Mouse (Mus musculus): ENCODE measurements around the gene Gm9733.
"Not testable (repeated sequence)": the region's sequence is repeated elsewhere in the genome, so short reads cannot be mapped to it uniquely, and the experiment has no call there.

The Gm9733 gene

GRCm38 (mm10) chr3:15332063-15332462 is at the start of gene Gm9733:
Gene Gm9733 (minus strand): TSS chr3:15332302.
- TF ChIP-seq NANOG (IDR thresholded peaks at IDR 0.05; ENCODE audit: borderline replicate concordance, low read length) (no peak), POU5F1 (IDR thresholded peaks at IDR 0.05; ENCODE audit: borderline replicate concordance, low read length) (no peak), CTCF (conservative IDR thresholded peaks at IDR 0.05; ENCODE audit: low read length) (no peak)
- Histone ChIP-seq H3K4me3 (replicated peaks; ENCODE audit: low read length) (no peak within 1 kb of the TSS), H3K27me3 (ENCODE audit: insufficient read depth, low read length) (no peaks in the 10 kb centered on the region), H3K4me1 (replicated peaks; ENCODE audit: low read depth, low read length) (no peaks in the 10 kb centered on the region), H3K36me3 (ENCODE audit: insufficient read depth, low read length) (no peaks in the 10 kb centered on the region), H3K9me3 (ENCODE audit: low read length) (peaks cover 28% of the 10 kb centered on the region)

- not testable (repeated sequence) for H3K4me1 ChIP-seq (replicated peaks; ENCODE audit: low read depth, low read length); H3K27me3 ChIP-seq (ENCODE audit: insufficient read depth, low read length); H3K4me3 ChIP-seq (replicated peaks; ENCODE audit: low read length); H3K36me3 ChIP-seq (ENCODE audit: insufficient read depth, low read length); H3K9me3 ChIP-seq (ENCODE audit: low read length)
Measured at GRCm38 (mm10) chr3:15355690-15356089, 23.6 kb upstream of the Gm9733 start.

GRCm38 (mm10) chr3:15350318-15350717 is 18.2 kb upstream of the Gm9733 start:
- not testable (repeated sequence) for H3K27me3 ChIP-seq (ENCODE audit: insufficient read depth, low read length); H3K4me1 ChIP-seq (replicated peaks; ENCODE audit: low read depth, low read length); H3K4me3 ChIP-seq (replicated peaks; ENCODE audit: low read length); H3K9me3 ChIP-seq (ENCODE audit: low read length); H3K36me3 ChIP-seq (ENCODE audit: insufficient read depth, low read length)

DNA sequence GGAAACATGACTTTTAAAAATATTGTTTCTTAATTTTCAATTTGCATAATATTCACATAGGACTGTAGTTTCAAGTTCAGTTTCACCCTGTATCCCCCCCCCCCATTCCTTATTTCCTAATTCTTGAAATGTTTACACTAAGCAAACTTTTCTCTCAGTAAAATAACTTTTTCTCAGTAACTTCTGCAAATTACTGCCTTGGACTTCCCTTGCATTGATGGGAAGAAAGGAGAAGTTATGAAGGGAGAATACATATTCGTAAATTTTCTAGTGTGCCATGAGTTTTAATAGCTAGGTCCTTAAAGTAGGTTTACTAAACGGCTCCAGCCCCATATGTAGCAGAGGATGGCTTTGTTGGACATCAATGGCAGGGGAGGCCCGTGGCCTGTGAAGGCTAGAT is 13.5 kb upstream of the Gm9733 start:
- H3K4me1 ChIP-seq (replicated peaks; ENCODE audit: low read depth, low read length); H3K36me3 ChIP-seq (ENCODE audit: insufficient read depth, low read length); H3K4me3 ChIP-seq (replicated peaks; ENCODE audit: low read length); H3K27me3 ChIP-seq (ENCODE audit: insufficient read depth, low read length); H3K9me3 ChIP-seq (ENCODE audit: low read length): not testable (repeated sequence)

GRCm38 (mm10) chr3:15340287-15340686 is 8.2 kb upstream of the Gm9733 start:
- TF ChIP-seq NANOG (IDR thresholded peaks at IDR 0.05; ENCODE audit: borderline replicate concordance, low read length) (no peak), POU5F1 (IDR thresholded peaks at IDR 0.05; ENCODE audit: borderline replicate concordance, low read length) (no peak), CTCF (conservative IDR thresholded peaks at IDR 0.05; ENCODE audit: low read length) (no peak)
- Histone ChIP-seq H3K4me1 (replicated peaks; ENCODE audit: low read depth, low read length) (no peaks in the 10 kb centered on the region), H3K36me3 (ENCODE audit: insufficient read depth, low read length) (no peaks in the 10 kb centered on the region), H3K9me3 (ENCODE audit: low read length) (peaks cover 20% of the 10 kb centered on the region), H3K27me3 (ENCODE audit: insufficient read depth, low read length) (no peaks in the 10 kb centered on the region), H3K4me3 (replicated peaks; ENCODE audit: low read length) (no peak overlapping the region)

DNA sequence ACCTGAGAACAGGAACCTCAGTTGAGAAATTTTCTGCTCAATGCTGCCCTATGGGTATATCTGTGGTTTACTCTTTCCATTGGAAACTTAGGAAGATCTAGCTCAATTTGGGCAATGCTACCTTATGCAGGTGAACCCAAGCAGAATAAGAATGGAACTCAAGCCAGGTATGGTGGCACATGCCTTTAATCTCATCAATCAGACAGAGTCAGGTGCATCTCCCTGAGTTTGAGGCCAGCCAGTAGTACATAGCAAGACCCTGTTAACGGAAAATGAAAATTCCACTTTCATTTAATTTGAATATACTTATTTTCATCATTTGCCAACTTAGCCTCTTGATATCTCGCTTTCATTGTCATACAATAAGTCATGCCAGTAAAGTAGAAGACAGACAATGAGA is 2.1 kb upstream of the Gm9733 start:
- no peaks in the 10 kb centered on the region for H3K27me3 ChIP-seq (ENCODE audit: insufficient read depth, low read length)
- no peaks in the 10 kb centered on the region for H3K36me3 ChIP-seq (ENCODE audit: insufficient read depth, low read length)
- no peak overlapping the region for H3K4me3 ChIP-seq (replicated peaks; ENCODE audit: low read length)
- no peaks in the 10 kb centered on the region for H3K4me1 ChIP-seq (replicated peaks; ENCODE audit: low read depth, low read length)
- TF ChIP-seq CTCF (conservative IDR thresholded peaks at IDR 0.05; ENCODE audit: low read length) (no peak), POU5F1 (IDR thresholded peaks at IDR 0.05; ENCODE audit: borderline replicate concordance, low read length) (no peak), NANOG (IDR thresholded peaks at IDR 0.05; ENCODE audit: borderline replicate concordance, low read length) (no peak)
- H3K9me3 ChIP-seq (ENCODE audit: low read length) = peaks cover 34% of the 10 kb centered on the region

- TF ChIP-seq NANOG (IDR thresholded peaks at IDR 0.05; ENCODE audit: borderline replicate concordance, low read length) (no peak), POU5F1 (IDR thresholded peaks at IDR 0.05; ENCODE audit: borderline replicate concordance, low read length) (no peak), CTCF (conservative IDR thresholded peaks at IDR 0.05; ENCODE audit: low read length) (no peak)
- no peaks in the 10 kb centered on the region for H3K4me1 ChIP-seq (replicated peaks; ENCODE audit: low read depth, low read length)
- no peak overlapping the region for H3K4me3 ChIP-seq (replicated peaks; ENCODE audit: low read length)
- no peaks in the 10 kb centered on the region for H3K27me3 ChIP-seq (ENCODE audit: insufficient read depth, low read length)
- H3K36me3 ChIP-seq (ENCODE audit: insufficient read depth, low read length) = no peaks in the 10 kb centered on the region
- H3K9me3 ChIP-seq (ENCODE audit: low read length) = peaks cover 25% of the 10 kb centered on the region
Measured at GRCm38 (mm10) chr3:15331545-15331944, 557 bp downstream of the Gm9733 start.

DNA sequence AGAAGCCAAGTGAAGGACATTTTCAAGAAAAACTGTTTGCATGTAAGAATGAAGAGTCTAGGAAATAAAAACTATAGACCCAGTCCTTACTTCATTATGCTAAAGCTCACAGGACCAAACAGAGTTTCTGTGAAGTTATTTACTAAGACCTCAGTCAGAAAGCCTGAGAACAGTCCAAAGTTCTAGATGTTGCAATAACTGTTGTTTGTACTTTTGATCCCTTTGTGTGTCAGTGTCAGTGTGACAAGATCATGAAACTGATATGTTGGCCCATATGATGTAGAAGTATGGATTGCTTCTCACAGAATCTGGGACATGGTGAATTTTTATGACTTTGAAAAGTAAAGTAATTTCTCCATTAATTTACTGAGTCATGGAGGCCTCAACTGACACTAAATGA is 2.6 kb downstream of the Gm9733 start:
- Histone ChIP-seq H3K9me3 (ENCODE audit: low read length) (peaks cover 7% of the 10 kb centered on the region), H3K27me3 (ENCODE audit: insufficient read depth, low read length) (no peaks in the 10 kb centered on the region), H3K36me3 (ENCODE audit: insufficient read depth, low read length) (no peaks in the 10 kb centered on the region), H3K4me1 (replicated peaks; ENCODE audit: low read depth, low read length) (no peaks in the 10 kb centered on the region), H3K4me3 (replicated peaks; ENCODE audit: low read length) (no peak overlapping the region)
- TF ChIP-seq POU5F1 (IDR thresholded peaks at IDR 0.05; ENCODE audit: borderline replicate concordance, low read length) (no peak), NANOG (IDR thresholded peaks at IDR 0.05; ENCODE audit: borderline replicate concordance, low read length) (no peak), CTCF (conservative IDR thresholded peaks at IDR 0.05; ENCODE audit: low read length) (no peak)

- no peak for TF ChIP-seq NANOG (IDR thresholded peaks at IDR 0.05; ENCODE audit: borderline replicate concordance, low read length)
- TF ChIP-seq CTCF (conservative IDR thresholded peaks at IDR 0.05; ENCODE audit: low read length) = no peak
- TF ChIP-seq POU5F1 (IDR thresholded peaks at IDR 0.05; ENCODE audit: borderline replicate concordance, low read length) = no peak
- H3K4me3 ChIP-seq (replicated peaks; ENCODE audit: low read length) = no peak overlapping the region
- no peaks in the 10 kb centered on the region for H3K4me1 ChIP-seq (replicated peaks; ENCODE audit: low read depth, low read length)
- H3K9me3 ChIP-seq (ENCODE audit: low read length) = no peaks in the 10 kb centered on the region
- no peaks in the 10 kb centered on the region for H3K27me3 ChIP-seq (ENCODE audit: insufficient read depth, low read length)
- no peaks in the 10 kb centered on the region for H3K36me3 ChIP-seq (ENCODE audit: insufficient read depth, low read length)
Measured at GRCm38 (mm10) chr3:15284424-15285328, 47.4 kb downstream of the Gm9733 start.

All from E14TG2a.4 (cell line).